Mouse (Mus musculus) bone marrow, adult 2 months (tissue): Measurements from ENCODE around the gene Ric8b.

ENCODE experiments used
- CTCF ChIP-seq: fragments of 200-500 bp; IDR thresholded peaks from 2 replicates; pipeline ENCODE4 v1.5.1; 2011; ENCODE audit warnings: low read length, control low read depth; ENCODE audit not compliant: control insufficient read depth, insufficient read depth
- POLR2A ChIP-seq: fragments of 200-500 bp; IDR thresholded peaks from 2 replicates; pipeline ENCODE4 v1.6.1; 2011; ENCODE audit warnings: low read depth, mild to moderate bottlenecking, control low read depth, low read length, borderline replicate concordance; ENCODE audit not compliant: control insufficient read depth

DNA sequence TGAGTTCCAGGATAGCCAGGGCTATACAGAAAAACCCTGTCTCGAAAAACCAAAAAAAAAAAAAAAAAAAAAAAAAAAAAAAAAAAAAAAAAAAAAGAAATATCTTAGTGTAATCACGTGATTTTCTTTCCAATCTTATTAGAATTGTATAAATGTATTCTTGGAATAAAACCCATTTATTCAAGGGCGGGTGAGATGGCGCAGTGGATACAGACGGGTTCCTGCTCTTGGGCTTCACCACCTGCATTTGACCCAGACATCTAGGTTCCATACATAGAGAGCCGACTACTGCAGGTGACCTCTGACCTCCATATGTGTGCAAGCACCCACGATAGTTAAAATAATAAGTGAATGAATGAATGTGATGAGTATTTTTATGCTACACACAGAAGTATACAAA is 65.3 kb downstream of the Ric8b start:
- TF ChIP-seq POLR2A (no peak), CTCF (no peak)
